Mouse (Mus musculus) cerebellum, postnatal 10 days (tissue): ENCODE results near the gene Zfp819.
"Not testable (repeated sequence)": the region's sequence is repeated elsewhere in the genome, so short reads cannot be mapped to it uniquely, and the experiment has no call there.

Source experiments
- DNase-seq, 2 experiments: peaks; one replicate each; pipeline ENCODE4 v3.0.0; 2021; ENCODE audit warnings: mixed read lengths in 2 of 2

Zfp819 gene

GRCm38 (mm10) chr7:43643046-43643652 is 36.2 kb downstream of the Zfp819 start:
- DNase-seq, result no peak

- no peak for DNase-seq
Measured at GRCm38 (mm10) chr7:43652683-43653082, 45.7 kb downstream of the Zfp819 start.

- DNase-seq, result no peak
Measured at GRCm38 (mm10) chr7:43654519-43654918, 47.5 kb downstream of the Zfp819 start.

- DNase-seq, result peak in 1 of 2 experiments; percentile 14
Measured at GRCm38 (mm10) chr7:43656232-43656631, 49.3 kb downstream of the Zfp819 start.

GRCm38 (mm10) chr7:43660002-43660401 is 53.0 kb downstream of the Zfp819 start, which contains the start of gene Siglece:
Gene Siglece, minus strand, starts transcription at chr7:43660161.
- no peak for DNase-seq

- no peak for DNase-seq
Measured at GRCm38 (mm10) chr7:43662804-43663203, 55.8 kb downstream of the Zfp819 start.

- not testable (repeated sequence) for DNase-seq
Measured at GRCm38 (mm10) chr7:43667221-43667620, 60.3 kb downstream of the Zfp819 start.
